Mouse (Mus musculus) cerebellum, postnatal 4 days (tissue): Measurements from ENCODE around the gene Reep3.
"Not testable (repeated sequence)": the region's sequence is repeated elsewhere in the genome, so short reads cannot be mapped to it uniquely, and the experiment has no call there.

ENCODE experiments used
- DNase-seq, 2 experiments: peaks; one replicate each; pipeline ENCODE4 v3.0.0; 2022; ENCODE audit warnings: low spot score in 2 of 2, mixed read lengths in 1 of 2

Reep3 gene

DNA sequence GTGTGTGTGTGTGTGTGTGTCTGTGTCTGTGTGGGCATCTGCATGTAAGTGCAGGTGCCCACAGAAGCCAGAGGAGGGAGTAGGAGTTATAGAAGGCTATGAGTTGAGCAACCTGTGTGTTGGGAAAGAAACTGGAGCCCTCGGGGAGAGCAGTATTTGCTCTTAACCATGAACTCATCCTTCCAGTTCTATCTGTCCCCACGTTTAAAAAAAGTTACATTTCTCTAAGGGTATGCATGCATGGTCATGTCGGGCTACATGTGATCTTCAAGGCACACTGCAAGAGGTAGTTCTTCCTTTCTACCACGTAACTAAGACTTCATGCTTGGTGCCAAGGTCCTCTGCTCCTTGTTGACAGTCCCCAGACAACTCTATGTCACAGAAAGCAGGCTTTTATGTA, 78.9 kb downstream of the Reep3 start:
- no peak for DNase-seq

DNA sequence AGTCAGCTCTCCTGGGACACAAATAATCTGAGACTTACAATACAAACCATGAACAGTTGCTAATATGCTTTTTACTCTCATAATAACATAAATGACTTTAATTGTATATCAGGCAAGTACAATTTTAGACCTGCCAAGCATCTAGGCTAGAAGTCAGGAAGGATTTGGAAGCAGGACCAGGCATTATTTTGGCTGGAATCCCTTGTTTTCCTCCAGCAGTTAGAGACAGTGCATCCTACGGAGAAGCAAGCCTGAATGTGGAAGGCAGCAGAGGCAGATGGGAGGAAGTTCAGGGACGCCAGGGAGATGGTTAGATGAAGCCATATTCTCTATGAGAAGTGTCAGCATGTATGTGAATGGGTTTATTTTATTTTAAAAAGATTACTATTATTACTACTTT, 79.4 kb downstream of the Reep3 start:
- DNase-seq, result no peak

DNA sequence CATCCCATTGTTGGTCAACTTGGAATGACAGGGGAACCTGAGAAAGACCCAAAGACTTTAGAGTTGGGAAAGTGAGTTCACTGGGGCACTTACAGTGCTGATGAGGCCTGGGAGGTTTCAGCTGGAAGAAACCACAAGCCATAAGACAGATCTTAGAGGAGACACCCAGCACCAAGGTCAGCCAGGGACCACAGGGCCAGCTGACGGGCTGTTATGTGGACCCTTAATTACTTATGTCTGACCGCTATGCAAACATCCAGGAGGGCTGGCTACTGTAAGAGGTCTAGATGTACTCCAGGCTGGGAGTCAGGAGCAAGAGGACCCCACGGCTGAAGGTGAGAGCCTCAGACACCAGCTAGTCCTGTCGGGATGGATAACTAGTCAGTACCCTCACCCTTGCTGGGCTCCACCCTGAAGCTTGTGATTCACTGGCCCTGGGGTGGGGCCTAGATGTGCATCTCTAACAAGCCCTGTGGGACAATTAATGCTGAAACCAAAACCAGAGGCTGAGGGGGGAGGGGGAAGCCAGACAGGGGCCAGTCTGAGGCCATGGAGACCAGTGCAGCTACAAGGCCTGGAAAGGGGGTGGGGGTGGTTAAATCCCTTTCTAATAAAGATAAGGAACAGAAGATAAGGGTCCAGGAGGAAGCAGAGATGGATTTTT, 80.0 kb downstream of the Reep3 start:
- DNase-seq, result no peak

DNA sequence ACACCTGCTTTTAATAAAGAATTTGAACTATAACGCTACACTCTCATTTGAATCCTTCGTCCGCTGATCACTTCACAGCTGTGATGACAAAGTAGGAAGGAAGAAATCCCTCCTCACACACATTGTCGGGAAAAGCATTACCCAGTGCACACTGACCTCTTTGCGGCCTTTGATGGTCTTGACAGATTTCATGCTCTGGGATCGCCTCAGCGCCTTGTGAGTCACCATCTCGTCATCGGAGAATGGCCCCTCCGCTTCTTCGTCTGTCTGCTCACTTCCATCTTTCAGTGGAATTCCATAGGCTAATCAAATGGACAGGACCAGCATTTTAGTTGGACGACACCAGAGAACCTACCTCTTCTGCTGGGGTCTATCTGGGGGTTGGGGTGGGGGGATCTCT, 82.0 kb downstream of the Reep3 start:
- no peak for DNase-seq

DNA sequence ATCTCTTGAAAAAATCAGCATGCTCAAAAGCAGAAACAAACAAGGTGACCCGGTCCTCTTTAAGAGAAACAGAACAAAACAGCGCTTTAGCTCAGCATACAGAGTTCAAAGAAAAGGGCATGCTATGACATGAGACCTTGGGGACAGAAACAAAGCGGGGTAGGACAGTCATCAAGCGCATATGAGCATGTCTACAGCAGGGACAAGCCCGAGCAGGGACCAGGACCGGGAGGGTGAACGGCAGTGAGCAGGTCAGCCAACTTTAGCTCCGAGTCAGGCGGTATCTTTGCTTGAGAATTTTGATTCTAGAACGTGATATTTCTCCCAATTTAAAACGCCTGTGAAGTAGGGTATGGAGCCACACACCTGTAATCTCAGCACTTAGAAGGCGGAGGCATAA, 86.2 kb downstream of the Reep3 start:
- DNase-seq, result no peak

DNA sequence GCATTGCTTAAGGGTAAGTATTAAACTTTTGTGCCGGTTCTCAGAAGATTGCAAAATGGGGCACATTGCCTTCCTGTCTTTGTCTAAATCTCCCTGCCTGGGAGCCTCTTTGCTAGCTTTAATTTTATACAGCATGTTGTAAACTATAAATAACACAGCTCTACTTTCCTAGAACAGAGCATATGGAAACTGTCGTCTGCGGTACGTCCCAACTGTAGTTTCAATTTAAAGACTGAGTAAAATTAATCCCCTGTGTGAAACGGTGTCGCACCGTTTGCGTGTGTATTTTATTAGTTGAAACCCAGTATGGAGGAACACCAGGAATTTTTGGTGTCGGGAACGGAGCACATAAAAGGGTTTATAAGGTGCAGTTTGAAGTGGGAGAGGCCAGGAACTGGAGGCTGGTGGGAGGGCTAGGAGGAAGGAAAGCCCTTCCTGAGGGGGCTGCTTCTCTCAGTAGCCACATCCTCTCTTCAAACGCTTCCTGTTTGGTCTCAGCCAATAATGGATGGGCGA, 92.2 kb downstream of the Reep3 start:
- no peak for DNase-seq

DNA sequence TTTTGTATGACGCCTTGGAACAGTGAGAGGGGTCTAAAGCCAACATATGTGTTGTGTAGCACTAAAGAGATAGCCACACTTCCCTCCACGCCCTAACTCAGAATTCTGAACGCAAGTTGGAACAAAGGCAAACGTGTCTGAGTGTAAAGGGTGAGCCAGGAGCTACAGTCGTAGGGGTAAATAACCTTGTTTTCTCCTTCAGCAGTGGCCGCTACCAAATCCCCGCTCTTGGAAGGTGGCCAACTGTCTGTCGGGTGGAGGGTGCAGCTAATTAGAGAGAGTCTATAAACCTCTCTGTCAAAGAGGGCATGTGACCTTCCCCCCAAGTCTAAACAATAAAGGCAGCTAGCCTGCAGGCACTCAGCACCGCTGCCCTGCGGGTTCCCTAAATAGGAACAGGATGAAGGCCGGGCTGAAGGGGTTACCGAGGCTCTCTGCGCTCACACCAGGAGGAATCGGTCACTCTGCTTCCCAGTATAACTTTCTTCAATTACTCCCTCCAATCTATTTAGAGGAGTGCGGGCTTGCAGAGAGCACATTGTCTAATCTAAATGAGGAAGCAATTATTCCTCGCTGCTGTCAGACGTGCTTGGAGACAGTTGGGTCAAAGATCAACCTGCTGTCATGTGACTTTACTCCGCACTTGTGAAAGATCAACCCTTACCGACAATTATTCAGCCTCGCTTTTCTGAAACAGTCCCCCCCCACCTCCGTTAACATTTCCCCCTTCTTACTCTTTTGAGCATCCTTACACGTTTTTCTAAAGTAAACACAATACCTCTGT, 92.8 kb downstream of the Reep3 start:
- DNase-seq, result peak in 1 of 2 experiments; percentile 74

DNA sequence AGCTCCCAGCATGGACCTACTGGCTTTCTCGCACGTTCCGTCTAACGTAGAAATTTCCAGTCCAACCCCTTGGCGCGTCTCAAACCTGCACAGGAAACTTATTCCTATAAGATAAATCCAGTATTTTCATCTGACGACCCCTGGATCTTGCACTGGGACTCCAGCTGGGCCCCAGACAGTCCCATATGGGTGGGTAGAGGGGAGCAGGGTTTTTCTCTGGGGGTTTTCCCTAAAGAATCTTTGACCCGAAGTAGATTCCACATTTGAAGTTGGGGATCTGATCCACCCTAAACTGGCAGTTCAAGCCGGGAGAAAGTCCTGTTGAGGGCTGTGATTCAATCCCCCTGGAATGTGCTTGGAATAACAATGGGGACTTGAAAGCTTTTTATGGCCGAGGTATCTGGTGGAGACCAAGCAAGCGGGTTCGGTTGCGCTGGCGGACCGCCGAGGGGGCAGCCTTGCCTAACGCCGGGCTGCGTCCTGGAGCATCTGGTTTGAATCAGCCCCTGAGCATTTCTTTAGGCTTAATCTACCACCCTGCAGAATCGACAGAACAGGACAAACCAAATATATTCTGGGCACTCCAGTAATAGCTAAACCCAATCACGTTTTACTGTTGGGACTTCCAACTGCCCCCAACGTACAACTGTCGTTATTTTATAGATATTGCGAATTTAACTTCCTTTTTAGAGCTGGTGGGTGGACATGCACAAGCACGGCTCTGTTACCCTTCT, 93.6 kb downstream of the Reep3 start:
- DNase-seq, result peak in 1 of 2 experiments; percentile 52

DNA sequence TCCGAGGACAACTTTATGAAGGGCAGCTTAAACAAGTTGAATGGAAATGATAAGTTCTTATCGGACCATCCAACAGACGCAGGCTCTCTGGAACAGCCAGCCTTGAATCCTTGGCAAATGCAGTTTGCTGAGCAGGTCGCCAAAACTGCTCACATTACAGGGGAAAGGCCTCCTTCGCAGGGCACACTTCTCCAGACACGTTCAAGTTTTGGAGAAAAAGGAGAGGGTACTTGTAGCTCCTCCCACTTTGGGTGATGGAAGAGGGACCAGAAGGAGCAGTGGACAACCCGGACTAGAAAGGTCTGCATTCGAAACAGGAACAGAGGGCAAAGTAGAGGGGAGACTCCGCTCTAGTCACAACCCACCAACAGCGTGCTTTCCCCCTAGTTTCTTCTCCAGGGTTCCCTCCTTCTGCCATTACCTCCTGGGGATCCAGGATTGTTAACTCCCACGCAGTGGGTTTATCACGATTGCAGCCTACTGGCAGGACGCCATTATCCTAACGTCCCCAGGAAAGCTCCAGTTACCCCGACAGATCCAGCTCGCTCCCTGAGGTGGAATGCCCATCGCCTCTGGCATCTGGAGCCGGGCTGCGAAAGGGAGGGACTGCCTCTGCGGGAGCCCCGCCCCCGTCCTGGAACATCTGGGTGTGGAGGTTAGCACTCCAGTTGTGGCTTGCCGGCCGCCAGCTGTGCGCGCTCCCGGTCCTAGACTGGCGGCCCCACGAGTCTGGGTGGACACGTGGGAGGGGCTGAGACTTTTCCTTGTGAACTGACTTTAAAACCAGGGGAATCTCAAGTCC, 94.3 kb downstream of the Reep3 start:
- DNase-seq, result peak in 1 of 2 experiments; percentile 32

DNA sequence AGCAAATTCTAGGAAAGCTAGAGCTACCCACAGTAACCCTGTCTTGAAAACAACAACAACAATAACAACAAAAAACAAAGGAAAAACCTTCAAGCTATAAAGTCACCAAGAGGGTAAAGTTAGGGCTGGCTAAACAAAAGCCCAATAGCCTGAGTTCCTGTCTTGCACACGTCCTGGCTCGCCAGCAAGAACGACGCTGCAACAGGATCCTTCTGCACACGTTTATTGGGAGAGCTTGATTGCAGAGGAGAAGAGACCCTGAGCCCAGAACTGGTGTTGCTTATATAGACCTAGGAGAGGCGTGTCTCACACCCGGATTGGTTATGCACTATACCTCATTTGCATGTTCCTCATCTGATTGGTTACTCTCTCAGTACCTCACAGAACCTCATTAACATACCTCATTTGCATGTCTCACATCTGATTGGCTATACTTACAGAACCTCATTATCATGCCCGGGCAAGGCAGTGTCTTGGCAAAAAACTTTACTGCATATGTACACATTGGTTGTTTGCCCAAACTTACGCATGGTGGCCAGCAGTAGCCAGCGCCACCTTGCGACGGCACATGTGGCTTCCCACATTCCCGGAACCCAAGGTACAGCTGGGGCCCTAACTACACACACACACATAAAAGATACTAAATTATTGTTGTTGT, 95.7 kb downstream of the Reep3 start:
- DNase-seq, result not testable (repeated sequence)

DNA sequence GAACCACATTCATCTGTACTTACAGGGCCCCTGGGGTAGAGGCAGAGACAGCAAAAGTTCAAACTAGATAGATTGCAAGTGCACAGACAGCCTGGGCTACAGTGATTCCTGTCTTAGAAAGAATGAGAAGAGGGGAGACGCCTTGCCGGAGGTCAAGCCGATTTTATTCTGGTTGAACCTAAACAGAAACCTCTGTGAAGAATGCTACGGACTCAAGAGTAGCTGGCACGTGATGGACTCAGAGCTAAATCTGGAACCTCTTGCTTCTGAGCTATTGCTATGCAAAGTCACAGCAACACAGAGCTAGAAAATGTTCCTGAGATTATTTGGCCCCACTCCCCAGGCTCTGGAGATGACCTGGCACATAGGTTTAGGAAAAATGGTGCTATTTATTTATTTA, 96.6 kb downstream of the Reep3 start:
- no peak for DNase-seq

DNA sequence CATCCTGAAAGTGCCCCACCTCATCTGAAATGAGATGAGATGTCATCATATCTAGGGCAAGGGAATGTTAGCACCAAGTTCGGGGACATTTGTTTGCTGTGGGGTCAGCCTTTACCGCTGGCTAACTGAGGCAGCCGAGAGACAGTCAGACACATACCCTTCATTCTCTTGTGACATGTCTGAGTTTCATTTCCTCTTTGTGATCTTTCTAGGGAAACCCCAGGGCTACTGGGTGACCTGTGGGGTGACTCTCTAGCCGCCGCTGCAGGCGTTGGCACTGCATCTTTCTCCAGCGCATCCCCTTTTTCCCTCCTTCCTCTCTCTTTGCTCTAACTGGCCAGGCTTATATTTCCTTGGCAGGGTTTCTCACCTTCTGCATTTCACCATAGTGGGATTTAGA, 98.0 kb downstream of the Reep3 start:
- no peak for DNase-seq

DNA sequence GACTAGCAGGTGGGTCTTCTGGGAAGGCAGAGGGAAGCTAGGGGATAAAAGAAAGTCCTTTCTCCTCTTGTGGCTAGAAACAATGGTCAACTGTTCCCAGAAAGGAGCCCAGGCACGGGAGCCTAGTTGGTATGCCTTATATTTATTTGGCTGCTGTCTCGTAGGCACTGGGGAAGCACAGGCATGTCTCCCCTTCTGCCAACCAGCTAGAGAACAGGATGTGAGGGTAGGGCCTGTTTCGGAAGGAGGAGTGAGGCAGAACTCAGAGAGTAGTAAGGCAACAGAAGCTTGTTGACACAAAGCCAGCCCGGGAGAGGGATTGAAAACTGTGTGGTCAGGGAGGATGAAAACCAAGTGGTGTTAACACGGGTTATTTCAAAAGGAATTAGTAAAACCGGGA, 101.6 kb downstream of the Reep3 start:
- no peak for DNase-seq

DNA sequence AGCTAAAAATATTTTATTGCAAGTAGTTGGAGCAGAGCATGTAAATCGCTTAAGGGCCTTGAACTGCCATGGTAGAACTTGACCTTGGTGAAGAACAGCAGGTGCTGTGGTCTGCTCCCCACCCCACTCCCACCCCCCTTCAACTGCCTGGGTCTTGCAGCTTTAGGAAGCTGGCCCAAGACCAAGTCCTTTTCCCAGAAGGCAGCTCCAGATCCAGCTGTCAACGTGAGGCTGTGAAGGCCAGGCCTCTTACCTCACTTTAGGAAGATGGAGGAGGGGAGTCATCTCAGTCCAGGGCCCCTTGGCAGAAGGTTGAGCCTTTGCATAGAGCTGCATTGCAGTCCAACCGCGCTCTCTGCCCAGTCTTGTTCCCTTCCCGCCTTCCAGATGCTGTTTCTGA, 102.3 kb downstream of the Reep3 start:
- peak in 1 of 2 experiments; percentile 10 for DNase-seq

DNA sequence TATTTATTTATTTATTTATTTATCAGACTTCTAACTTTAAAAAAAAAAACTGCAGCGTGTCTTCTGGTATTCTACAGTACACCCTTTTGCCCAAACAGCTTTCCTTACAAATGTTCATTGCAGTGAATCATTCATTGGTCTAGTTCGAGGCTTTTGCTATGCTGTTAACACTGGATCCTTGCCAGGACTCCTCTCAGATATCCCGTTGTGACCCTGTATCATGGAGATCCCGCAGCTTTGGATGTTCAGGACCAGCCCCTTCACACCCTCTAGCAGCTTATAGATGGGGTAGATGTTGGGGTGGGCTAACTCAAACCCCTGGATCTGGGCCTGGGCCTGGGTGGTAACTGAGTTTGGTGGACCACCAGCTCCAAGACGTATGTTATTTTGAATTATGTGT, 104.2 kb downstream of the Reep3 start:
- DNase-seq, result no peak

DNA sequence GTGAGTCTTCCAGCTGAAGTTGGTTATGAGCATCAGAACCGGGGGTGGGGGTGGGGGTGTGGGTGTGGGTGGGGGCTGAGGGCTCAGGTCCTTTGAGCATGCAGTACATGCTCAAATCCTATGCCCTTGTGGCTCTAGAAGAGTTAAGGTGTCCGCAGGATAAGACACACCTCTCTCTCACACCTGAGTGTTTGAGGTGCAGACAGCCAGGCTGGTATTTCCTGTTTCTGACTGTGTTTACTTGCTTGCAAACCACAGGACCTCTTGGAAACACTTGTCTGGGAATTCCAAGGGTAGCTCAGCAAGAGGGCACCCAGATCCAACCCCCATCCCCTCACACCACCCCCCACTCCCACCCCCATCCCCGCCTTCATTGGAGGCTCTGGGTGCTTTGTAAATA, 106.2 kb downstream of the Reep3 start:
- DNase-seq, result no peak

DNA sequence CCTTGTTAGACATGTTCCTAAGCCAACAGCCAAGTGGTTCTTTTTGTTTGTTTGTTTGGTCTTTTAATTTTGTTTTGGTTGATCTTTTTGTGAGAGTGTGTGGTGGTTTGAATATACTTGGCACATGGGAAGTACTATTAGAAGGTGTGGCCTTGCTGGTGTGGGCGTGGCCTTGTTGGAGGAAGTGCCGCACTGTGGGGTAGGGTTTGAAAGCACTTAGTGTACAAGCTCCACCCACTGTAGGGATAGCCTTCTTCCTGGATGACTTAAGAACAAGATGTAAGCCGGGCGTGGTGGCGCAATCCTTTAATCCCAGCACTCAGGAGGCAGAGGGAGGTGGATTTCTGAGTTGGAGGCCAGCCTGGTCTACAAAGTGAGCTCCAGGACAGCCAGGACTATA, 113.7 kb downstream of the Reep3 start:
- no peak for DNase-seq

DNA sequence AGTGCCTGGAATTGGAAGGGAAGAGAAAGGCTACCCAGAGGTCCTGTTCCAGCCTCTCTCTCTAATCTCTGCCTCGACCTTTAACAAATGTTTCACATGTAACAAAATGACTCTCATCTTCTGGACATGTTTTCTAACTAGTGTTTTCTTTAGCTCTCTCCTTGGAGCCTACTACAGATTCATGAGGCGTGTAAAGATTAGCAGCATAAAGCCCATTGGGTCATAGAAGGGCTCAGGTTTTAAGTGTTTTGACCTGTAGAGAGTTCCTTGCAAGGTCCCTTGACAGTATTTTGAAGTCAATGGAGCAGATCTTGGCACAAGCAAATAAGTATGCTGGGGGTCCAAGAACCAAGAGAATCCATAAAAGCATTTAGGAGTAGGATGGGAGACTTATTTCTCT, 118.5 kb downstream of the Reep3 start:
- no peak for DNase-seq

DNA sequence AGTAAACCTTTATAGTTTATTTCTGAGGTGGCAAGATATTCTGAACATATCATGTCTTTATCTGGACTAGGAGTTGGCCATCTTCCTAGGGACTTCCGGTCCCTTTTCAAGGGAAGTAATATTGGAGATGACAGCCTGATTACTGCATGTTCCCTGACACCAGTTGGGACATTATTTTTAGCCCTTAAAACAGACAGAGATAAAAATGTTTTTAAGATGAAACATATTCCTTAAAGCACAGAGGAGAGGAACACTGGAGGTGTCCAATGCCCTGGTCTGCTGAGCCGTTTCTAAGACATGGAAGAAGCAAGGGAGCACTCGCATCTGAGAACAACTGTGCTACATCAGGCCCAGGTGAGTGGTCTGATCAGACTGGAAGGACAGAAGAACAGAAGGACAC, 119.7 kb downstream of the Reep3 start:
- no peak for DNase-seq

DNA sequence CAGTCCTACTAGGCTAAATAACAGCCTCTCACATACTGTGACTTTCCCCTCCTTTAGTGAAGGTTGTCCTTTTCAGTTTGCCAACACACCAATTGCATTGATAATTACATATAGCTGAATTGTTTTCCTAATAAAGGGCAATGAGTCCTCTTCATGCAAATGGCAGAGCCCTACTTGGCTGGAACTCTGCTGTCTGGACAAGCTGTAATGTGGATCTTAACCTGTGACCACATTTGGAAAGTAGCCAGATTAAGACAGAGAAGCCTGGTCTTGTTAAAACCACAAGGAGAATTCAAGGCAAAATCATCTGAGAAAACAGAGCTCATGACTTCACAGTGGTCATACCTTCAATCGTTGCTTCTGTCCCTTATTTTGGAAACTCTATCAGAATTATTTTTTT, 121.3 kb downstream of the Reep3 start:
- no peak for DNase-seq

DNA sequence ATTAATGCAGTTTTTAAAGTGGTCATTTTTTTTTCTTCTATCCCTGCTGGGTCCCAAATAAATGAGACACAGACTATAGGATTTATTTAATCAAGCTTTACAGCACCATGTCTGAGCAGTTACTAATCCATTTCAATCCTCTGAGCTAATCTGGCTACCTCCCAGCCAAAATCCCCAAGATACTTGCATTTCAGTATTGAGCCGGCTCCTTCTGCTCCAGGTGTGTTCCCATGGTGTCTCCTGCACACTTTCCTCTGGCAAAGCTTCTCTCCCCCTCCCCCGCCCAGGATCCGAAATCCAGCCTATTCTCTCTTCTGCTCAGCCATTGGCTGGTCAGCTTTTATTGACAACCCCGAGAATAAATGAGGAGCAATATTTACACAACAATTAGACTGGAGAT, 122.3 kb downstream of the Reep3 start:
- DNase-seq, result no peak
